Mouse (Mus musculus) liver, embryonic 12.5 days (tissue): ENCODE data around the gene Ahnak. TPM values are rescaled to one million over a fixed set of nuclear protein-coding genes. Genes with fewer than 3 reads are reported as not detected.
"Not testable (repeated sequence)": the region's sequence is repeated elsewhere in the genome, so short reads cannot be mapped to it uniquely, and the experiment has no call there.

Experiments used
- ATAC-seq: fragments of 200-750 bp; cut with Nextera tagmentation; 2 replicates; pipeline ENCODE4 v1.8.0; 2017; ENCODE audit warnings: moderate number of reproducible peaks, mild to moderate bottlenecking, moderate library complexity
- H3K27ac ChIP-seq: fragments of 300-500 bp; sonication (generic); 2 replicates; pipeline ENCODE4 v1.5.1; 2016; ENCODE audit warnings: mild to moderate bottlenecking
- H3K27me3 ChIP-seq: fragments of 300-500 bp; sonication (generic); replicated peaks from 2 replicates; pipeline ENCODE4 v1.6.1; 2016; ENCODE audit warnings: mild to moderate bottlenecking, moderate library complexity
- H3K36me3 ChIP-seq: fragments of 300-500 bp; sonication (generic); 2 replicates; pipeline ENCODE4 v1.6.1; 2016; ENCODE audit warnings: mild to moderate bottlenecking, moderate library complexity
- H3K4me1 ChIP-seq: fragments of 300-500 bp; sonication (generic); 2 replicates; pipeline ENCODE4 v1.6.1; 2016
- H3K4me2 ChIP-seq: fragments of 300-500 bp; sonication (generic); 2 replicates; pipeline ENCODE4 v1.6.1; 2016; ENCODE audit warnings: mild to moderate bottlenecking, moderate library complexity
- H3K4me3 ChIP-seq: fragments of 300-500 bp; sonication (generic); 2 replicates; pipeline ENCODE4 v1.5.1; 2016; ENCODE audit warnings: mild to moderate bottlenecking, moderate library complexity
- H3K9ac ChIP-seq: fragments of 300-500 bp; sonication (generic); 2 replicates; pipeline ENCODE4 v1.6.1; 2016; ENCODE audit warnings: mild to moderate bottlenecking, moderate library complexity
- H3K9me3 ChIP-seq: fragments of 300-500 bp; sonication (generic); replicated peaks from 2 replicates; pipeline ENCODE4 v1.6.1; 2016; ENCODE audit warnings: mild to moderate bottlenecking, moderate library complexity
- WGBS: fragments of 180-500 bp; shearing (Covaris S2); methylation state at CpG from one replicate; pipeline ENCODE4 v1.1.7; 2016; ENCODE audit not compliant: insufficient replicate concordance; 5-methylcytosine and 5-hydroxymethylcytosine counted together
- polyA plus RNA-seq: library from polyadenylated mRNA; unstranded; fragments of >200 nt; fragmentation: Nextera tagmentation; extraction: Ambion mirVana; gene quantifications from 2 replicates; pipeline ENCODE4 v1.2.1, GENCODE M21; 2016

Ahnak gene
- polyA plus RNA-seq, 1 experiment from 2014 or later: 2.0 TPM

DNA sequence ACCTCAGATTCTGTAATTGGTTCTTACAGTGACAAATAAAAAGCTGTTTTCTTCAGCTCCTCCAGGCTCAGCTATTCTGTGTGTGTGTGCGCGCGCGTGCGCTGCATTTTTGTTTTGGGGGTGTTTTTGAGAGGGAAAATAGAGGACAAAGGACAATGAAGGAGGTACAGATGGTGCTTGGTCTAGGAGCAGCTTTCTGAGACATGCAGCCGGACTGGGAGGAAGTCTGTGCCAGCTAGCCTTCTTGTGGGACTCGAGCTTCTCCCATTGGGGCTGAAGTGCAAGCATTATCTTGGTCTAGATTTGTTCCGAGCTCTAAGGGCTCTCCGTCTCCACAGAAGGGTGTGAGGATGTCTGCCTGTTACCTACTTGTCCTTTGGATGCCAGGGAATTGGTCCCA, 36.8 kb upstream of the Ahnak start:
- Histone ChIP-seq H3K4me1 (peaks cover 53% of the 10 kb centered on the region), H3K9me3 (no peaks in the 10 kb centered on the region), H3K9ac (peak overlapping the region; percentile 80; the same call in 1 of the 2 replicates), H3K4me3 (no peak overlapping the region), H3K4me2 (peak overlapping the region; percentile 85), H3K36me3 (peaks cover 78% of the 10 kb centered on the region), H3K27me3 (no peaks in the 10 kb centered on the region), H3K27ac (peak overlapping the region; percentile 82)
- 85% methylated on average over 9 of the region's 9 CpGs for WGBS
- no peak for ATAC-seq

DNA sequence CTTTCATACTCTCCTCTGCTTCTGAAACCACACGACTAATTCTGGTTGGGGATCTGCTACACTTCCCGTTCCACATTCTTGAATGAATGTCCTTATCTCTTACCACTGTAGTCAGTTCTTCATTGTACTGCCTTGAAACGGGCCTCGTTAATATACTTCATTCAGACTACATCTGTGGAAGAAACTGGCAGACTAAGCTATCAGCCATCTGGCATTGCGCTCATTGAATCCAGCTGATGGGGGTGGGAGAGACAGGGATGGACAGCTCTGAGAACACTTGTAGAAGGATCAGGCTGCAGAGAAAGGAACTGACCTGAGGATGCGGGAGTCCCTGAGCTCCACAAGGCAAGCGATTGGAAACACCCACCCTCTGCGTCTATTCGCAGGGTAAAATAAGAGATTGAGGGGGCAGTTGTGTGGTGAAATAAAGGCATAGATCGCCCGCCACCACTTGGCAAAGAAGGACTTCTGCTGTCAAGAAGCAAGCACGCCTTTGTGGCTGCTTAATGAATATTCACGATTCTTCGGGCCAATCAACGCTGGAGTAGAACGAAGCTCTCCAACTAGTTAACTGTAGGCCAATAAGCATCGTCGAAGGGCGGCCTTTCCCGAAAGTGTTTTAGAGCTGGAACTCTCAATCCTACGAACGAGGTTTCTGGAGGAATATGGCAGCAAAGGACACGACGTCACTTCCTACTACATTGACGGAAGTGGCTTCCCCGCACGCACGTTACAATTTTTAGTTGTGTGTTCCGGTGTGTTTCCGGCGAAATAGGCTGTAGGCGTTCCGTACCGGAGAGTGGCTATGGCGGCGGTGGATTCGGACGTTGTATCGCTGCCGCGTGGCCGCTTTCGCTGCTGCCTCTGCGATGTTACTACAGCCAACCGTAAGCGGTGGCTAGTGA, 35.7 kb upstream of the Ahnak start, which contains the start of gene Tut1:
Gene Tut1 (plus strand): TSS at position 713 of the 905 bp plus-strand sequence.
- WGBS: 1% methylated on average over 46 of the region's 46 CpGs
- no peaks in the 10 kb centered on the region for H3K9me3 ChIP-seq
- peaks cover 77% of the 10 kb centered on the region for H3K36me3 ChIP-seq
- H3K9ac ChIP-seq: peak within 1 kb of the TSS; percentile 80
- peak within 1 kb of the TSS; percentile 85 for H3K4me2 ChIP-seq
- H3K27ac ChIP-seq: peak within 1 kb of the TSS; percentile 82
- H3K4me1 ChIP-seq: peaks cover 44% of the 10 kb centered on the region
- peak within 1 kb of the TSS; percentile 81 for H3K4me3 ChIP-seq
- ATAC-seq: peak; percentile 92
- H3K27me3 ChIP-seq: no peaks in the 10 kb centered on the region

DNA sequence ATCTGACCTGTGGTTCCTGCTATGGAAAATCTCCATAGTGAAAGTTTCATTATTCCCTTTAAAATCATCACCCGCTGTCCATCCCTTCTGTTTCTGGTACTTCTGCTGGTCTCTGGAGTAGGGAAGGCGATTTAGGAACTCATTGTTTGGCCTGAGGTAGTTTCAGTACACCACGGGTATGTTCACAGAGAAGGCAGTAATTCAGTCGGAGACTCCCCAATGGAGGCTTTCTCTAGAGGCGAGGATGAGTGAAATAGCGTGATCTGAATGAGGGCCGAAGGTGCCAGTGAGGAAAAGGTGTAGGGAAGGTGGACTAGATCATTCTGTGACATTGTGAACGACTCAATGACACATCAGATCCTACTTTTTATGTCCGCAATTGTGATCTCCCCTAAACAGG, 34.9 kb upstream of the Ahnak start:
- ATAC-seq: no peak
- Histone ChIP-seq H3K4me3 (peak overlapping the region; percentile 81), H3K4me1 (peaks cover 44% of the 10 kb centered on the region), H3K27ac (peak overlapping the region; percentile 82), H3K9me3 (no peaks in the 10 kb centered on the region), H3K9ac (peak overlapping the region; percentile 80), H3K36me3 (peaks cover 76% of the 10 kb centered on the region), H3K27me3 (no peaks in the 10 kb centered on the region), H3K4me2 (peak overlapping the region; percentile 85)
- WGBS: 3% methylated on average over 9 of the region's 9 CpGs

DNA sequence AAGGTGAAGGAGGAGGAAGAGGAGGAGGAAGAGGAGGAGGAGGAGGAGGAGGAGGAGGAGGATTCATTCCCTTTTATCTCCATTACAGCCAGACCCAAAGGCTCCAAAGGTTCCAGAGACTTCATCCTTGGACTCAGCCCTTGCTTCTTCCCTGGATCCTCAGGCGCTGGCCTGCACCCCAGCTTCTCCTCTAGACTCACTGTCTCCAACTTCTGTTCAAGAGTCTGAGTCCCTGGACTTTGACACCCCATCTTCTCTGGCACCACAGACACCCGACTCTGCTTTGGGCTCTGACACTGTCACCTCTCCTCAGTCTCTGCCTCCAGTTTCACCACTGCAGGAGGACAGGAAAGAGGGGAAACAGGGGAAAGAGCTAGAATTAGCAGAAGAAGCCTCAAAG, 26.8 kb upstream of the Ahnak start:
- peaks cover 89% of the 10 kb centered on the region for H3K36me3 ChIP-seq
- no peaks in the 10 kb centered on the region for H3K9me3 ChIP-seq
- H3K9ac ChIP-seq: no peak overlapping the region
- H3K4me3 ChIP-seq: no peak overlapping the region
- H3K27me3 ChIP-seq: no peaks in the 10 kb centered on the region
- H3K27ac ChIP-seq: no peak overlapping the region
- ATAC-seq: no peak
- no peak overlapping the region for H3K4me2 ChIP-seq
- WGBS: 66% methylated on average over 2 of the region's 2 CpGs
- H3K4me1 ChIP-seq: peaks cover 15% of the 10 kb centered on the region

- H3K9me3 ChIP-seq: no peaks in the 10 kb centered on the region
- no peak overlapping the region; the same call in 1 of the 2 replicates for H3K9ac ChIP-seq
- H3K36me3 ChIP-seq: peaks cover 80% of the 10 kb centered on the region
- no peak overlapping the region for H3K4me2 ChIP-seq
- peaks cover 38% of the 10 kb centered on the region for H3K4me1 ChIP-seq
- H3K27ac ChIP-seq: 0 out of 2 replicates have a peak overlapping the region, but pooled peaks have one; percentile 86
- no peak overlapping the region for H3K4me3 ChIP-seq
- no peak for ATAC-seq
- 88% methylated on average over 11 of the region's 11 CpGs for whole genome bisulfite sequencing
- H3K27me3 ChIP-seq: no peaks in the 10 kb centered on the region
Observed at GRCm38 (mm10) chr19:8965075-8965474, 24.0 kb upstream of the Ahnak start.

- Histone ChIP-seq H3K36me3 (peaks cover 80% of the 10 kb centered on the region), H3K9me3 (no peaks in the 10 kb centered on the region)
- 70% methylated on average over 8 of the region's 8 CpGs for WGBS
Observed at GRCm38 (mm10) chr19:8965771-8966170, 23.3 kb upstream of the Ahnak start.

GRCm38 (mm10) chr19:8966198-8966589, 22.9 kb upstream of the Ahnak start:
- no peak for ATAC-seq
- Histone ChIP-seq H3K4me2 (peak overlapping the region; percentile 67), H3K27me3 (no peaks in the 10 kb centered on the region), H3K9me3 (no peaks in the 10 kb centered on the region), H3K27ac (peak overlapping the region; percentile 86), H3K36me3 (peaks cover 80% of the 10 kb centered on the region), H3K4me1 (peaks cover 42% of the 10 kb centered on the region), H3K4me3 (peak overlapping the region; percentile 80), H3K9ac (peak overlapping the region; percentile 70)
- 41% methylated on average over 5 of the region's 5 CpGs for WGBS

More at GRCm38 (mm10) chr19:8965771-8966170, 23.3 kb upstream of the Ahnak start:
- ATAC-seq: no peak
- Histone ChIP-seq H3K27me3 (no peaks in the 10 kb centered on the region), H3K9ac (peak overlapping the region; percentile 70), H3K27ac (peak overlapping the region; percentile 86), H3K4me3 (peak overlapping the region; percentile 80; the same call in 1 of the 2 replicates), H3K4me1 (peaks cover 40% of the 10 kb centered on the region), H3K4me2 (peak overlapping the region; percentile 67)

DNA sequence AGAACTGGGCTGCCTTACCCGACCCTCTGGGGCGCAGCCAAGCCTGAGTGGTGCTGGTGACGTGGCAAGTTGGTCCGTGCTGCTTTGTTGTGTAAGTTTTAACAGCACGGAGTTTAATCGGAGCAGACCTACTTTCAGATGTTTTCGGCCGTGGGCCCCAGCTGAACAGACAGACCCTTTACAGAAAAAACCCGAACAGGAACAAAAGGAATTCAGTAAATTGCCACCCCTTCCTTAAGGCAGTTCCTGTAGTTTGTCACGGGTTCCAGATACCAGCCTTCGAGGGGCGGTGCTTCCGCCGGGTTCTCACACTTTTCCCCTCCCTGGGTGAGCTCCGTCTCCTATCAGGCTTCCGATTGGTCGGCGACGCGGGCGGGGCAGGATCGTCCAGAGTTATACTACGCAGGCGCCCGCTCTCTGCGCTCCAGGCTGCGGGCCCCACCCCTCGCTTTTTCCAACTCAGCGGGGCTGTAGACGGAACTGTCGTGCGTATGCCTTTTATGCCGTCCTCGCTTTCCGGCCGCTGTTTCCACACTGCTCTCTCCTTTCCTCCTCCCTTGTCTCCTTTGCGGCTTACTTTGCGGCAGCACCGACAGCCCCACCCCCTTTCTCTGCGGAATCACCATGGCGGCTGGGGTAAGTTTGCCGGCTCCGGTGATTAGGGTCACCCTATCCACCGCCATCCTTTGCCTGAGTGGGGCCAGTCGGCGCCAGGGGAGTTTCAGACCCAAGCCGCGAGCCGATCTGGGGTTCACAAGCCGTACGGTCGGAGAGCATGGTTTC, 22.3 kb upstream of the Ahnak start, which contains the start of gene Eef1g:
Gene Eef1g (plus strand): TSS at position 452 of the 783 bp plus-strand sequence.
- peaks cover 80% of the 10 kb centered on the region for H3K36me3 ChIP-seq
- H3K9me3 ChIP-seq: no peaks in the 10 kb centered on the region
- peak within 1 kb of the TSS; percentile 86 for H3K27ac ChIP-seq
- no peaks in the 10 kb centered on the region for H3K27me3 ChIP-seq
- peaks cover 47% of the 10 kb centered on the region for H3K4me1 ChIP-seq
- WGBS: 1% methylated on average over 52 of the region's 52 CpGs
- H3K4me2 ChIP-seq: peak within 1 kb of the TSS; percentile 89
- peak within 1 kb of the TSS; percentile 80 for H3K4me3 ChIP-seq
- peak within 1 kb of the TSS; percentile 90 for H3K9ac ChIP-seq
- peak; percentile 99 for ATAC-seq

- H3K9me3 ChIP-seq: no peaks in the 10 kb centered on the region
- H3K4me3 ChIP-seq: peak overlapping the region; percentile 80
- H3K27me3 ChIP-seq: no peaks in the 10 kb centered on the region
- peak overlapping the region; percentile 90 for H3K9ac ChIP-seq
- peak overlapping the region; percentile 82 for H3K27ac ChIP-seq
- peaks cover 80% of the 10 kb centered on the region for H3K36me3 ChIP-seq
- no peak for ATAC-seq
- H3K4me1 ChIP-seq: peaks cover 51% of the 10 kb centered on the region
- under 1% methylated on average over 8 of the region's 8 CpGs for WGBS
- H3K4me2 ChIP-seq: peak overlapping the region; percentile 89
Observed at GRCm38 (mm10) chr19:8967373-8967743, 21.7 kb upstream of the Ahnak start.

DNA sequence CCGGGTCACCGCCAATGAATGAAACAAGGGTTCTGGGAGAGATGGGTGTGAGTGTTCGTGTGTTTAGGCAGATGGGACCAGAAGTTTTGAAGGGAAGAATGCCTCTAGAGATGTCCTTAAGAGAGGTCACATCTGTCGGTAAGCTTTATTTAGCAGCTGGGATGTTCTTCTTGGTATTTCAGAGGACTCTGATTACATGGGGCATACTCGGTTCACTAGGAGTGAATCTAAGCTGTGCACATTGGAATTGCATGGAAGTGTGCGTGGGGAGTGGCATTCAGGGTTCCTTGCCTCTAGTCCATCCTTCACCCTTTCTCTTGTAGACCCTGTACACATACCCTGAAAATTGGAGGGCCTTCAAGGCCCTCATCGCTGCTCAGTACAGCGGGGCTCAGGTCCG, 21.2 kb upstream of the Ahnak start:
- peaks cover 80% of the 10 kb centered on the region for H3K36me3 ChIP-seq
- 2% methylated on average over 9 of the region's 9 CpGs for WGBS
- peak overlapping the region; percentile 80 for H3K4me3 ChIP-seq
- peaks cover 51% of the 10 kb centered on the region for H3K4me1 ChIP-seq
- H3K4me2 ChIP-seq: peak overlapping the region; percentile 89
- H3K27ac ChIP-seq: peak overlapping the region; percentile 82
- peak overlapping the region; percentile 90 for H3K9ac ChIP-seq
- no peak for ATAC-seq
- H3K9me3 ChIP-seq: no peaks in the 10 kb centered on the region
- H3K27me3 ChIP-seq: no peaks in the 10 kb centered on the region

DNA sequence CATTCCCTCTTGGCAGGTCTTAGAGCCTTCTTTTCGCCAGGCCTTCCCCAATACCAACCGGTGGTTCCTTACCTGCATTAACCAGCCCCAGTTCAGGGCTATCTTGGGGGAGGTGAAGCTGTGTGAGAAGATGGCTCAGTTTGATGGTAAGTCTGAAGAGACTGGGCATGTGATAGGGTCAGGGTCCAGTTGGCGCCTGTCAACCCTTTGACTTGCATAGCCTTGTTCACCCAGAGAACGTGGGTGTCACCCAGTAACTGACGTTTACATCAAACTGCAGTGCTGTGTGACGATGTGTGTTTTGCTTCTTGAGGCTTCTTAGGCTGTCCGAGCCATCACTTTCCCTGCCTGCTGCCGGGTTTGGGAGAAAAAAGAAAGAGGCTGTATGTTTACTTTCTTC, 16.6 kb upstream of the Ahnak start:
- H3K4me1 ChIP-seq: peaks cover 49% of the 10 kb centered on the region
- 70% methylated on average over 8 of the region's 8 CpGs for WGBS
- peaks cover 92% of the 10 kb centered on the region for H3K36me3 ChIP-seq
- H3K9me3 ChIP-seq, H3K4me3 ChIP-seq, H3K9ac ChIP-seq, H3K27me3 ChIP-seq, H3K4me2 ChIP-seq, H3K27ac ChIP-seq, ATAC-seq: not testable (repeated sequence)

- no peak overlapping the region for H3K4me2 ChIP-seq
- WGBS: 76% methylated on average over 1 of the region's 1 CpGs
Observed at GRCm38 (mm10) chr19:8974638-8975037, 14.4 kb upstream of the Ahnak start.

More at GRCm38 (mm10) chr19:8974638-8975037, 14.4 kb upstream of the Ahnak start:
- no peak overlapping the region for H3K27ac ChIP-seq
- peaks cover 100% of the 10 kb centered on the region for H3K36me3 ChIP-seq
- H3K4me1 ChIP-seq: peaks cover 32% of the 10 kb centered on the region
- no peak overlapping the region for H3K4me3 ChIP-seq
- H3K9me3 ChIP-seq: no peaks in the 10 kb centered on the region
- H3K9ac ChIP-seq: no peak overlapping the region
- ATAC-seq: no peak
- no peaks in the 10 kb centered on the region for H3K27me3 ChIP-seq
